Mouse (Mus musculus): Measurements from ENCODE around the gene Rabgap1l. TPM values are rescaled to one million over a fixed set of nuclear protein-coding genes. Genes with fewer than 3 reads are reported as not detected.
A peak's percentile ranks its signal among the peaks of the same experiment; 100 is the strongest.

Gene Rabgap1l
- total and polyA plus RNA-seq, 3 experiments, result 19.0 to 68.4 (median 67.6) TPM

DNA sequence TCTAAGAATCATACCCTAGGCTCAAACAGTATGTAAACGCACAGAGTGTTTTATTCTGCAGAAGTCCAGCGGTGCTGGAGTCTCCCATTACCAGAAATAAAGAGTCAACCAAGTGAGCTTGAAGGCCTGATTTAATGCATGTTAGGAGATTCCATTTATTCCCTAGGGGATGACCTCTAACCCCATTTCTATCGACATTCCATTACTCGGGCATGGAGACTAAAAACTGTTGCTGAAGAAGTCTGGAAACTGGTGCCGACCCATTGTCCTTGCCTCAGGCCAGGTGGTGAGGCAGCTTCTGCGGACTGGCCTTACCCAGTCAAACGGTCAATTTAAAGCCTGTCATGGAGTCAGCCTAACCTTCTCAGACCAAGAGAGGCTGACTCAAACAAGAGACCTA is 578.8 kb downstream of the Rabgap1l start:
- H3K27ac ChIP-seq, result no peak overlapping the region

GRCm38 (mm10) chr1:160212703-160213669 is 580.0 kb downstream of the Rabgap1l start, which contains the start of gene Cacybp:
Cacybp (minus strand) TSS chr1:160212875.
- Histone ChIP-seq H3K27ac (peak within 1 kb of the TSS; percentile 98), H3K4me1 (ENCODE audit: control insufficient read depth, insufficient read depth, low read length) (peaks cover 3% of the 10 kb centered on the region), H3K4me3 (peak within 1 kb of the TSS; percentile 85), H3K36me3 (ENCODE audit: control insufficient read depth, insufficient read depth, low read length) (peaks cover 6% of the 10 kb centered on the region), H3K27me3 (ENCODE audit: control insufficient read depth, insufficient read depth, low read length) (no peaks in the 10 kb centered on the region), H3K79me2 (replicated peaks; ENCODE audit: control insufficient read depth, insufficient read depth, low read length) (0 out of 2 replicates have a peak, but pooled peaks cover 2% of the 10 kb centered on the region), H3K9ac (ENCODE audit: low read depth, low read length) (peak within 1 kb of the TSS; percentile 95)
- WGBS, result under 1% methylated on average over 76 of the region's 76 CpGs
- intact Hi-C loops (cut with DNase I), result loop anchor here (1.0 to 10.0 kb wide), 4 partner anchors 19 to 1664 kb away; partner anchors contain the start of genes Klhl20, Suco and Zbtb37
- TF ChIP-seq CTCF (IDR thresholded peaks at IDR 0.05) (peak; percentile 97), EP300 (IDR thresholded peaks at IDR 0.05; ENCODE audit: insufficient read depth, low read depth, low read length) (peak; percentile 56; the same call in 1 of the 2 replicates), POLR2A (IDR thresholded peaks at IDR 0.05; ENCODE audit: insufficient read depth, low read depth, low read length) (peak; percentile 91)
- DNase-seq, result peak; percentile 100

More for the DNA sequence above, 578.8 kb downstream of the Rabgap1l start:
- DNase-seq, result no peak
- TF ChIP-seq CTCF (IDR thresholded peaks at IDR 0.05) (no peak), EP300 (IDR thresholded peaks at IDR 0.05; ENCODE audit: insufficient read depth, low read depth, low read length) (no peak), POLR2A (IDR thresholded peaks at IDR 0.05; ENCODE audit: insufficient read depth, low read depth, low read length) (no peak)
- intact Hi-C loops (cut with DNase I), result loop anchor here (5.0 to 10.0 kb wide), 3 partner anchors 821 to 1663 kb away; partner anchors contain the start of genes Klhl20, Suco and Zbtb37
- Histone ChIP-seq H3K9ac (ENCODE audit: low read depth, low read length) (no peak overlapping the region), H3K79me2 (replicated peaks; ENCODE audit: control insufficient read depth, insufficient read depth, low read length) (0 out of 2 replicates have a peak, but pooled peaks cover under 1% of the 10 kb centered on the region), H3K36me3 (ENCODE audit: control insufficient read depth, insufficient read depth, low read length) (peaks cover 6% of the 10 kb centered on the region), H3K27me3 (ENCODE audit: control insufficient read depth, insufficient read depth, low read length) (no peaks in the 10 kb centered on the region), H3K4me3 (no peak overlapping the region), H3K4me1 (ENCODE audit: control insufficient read depth, insufficient read depth, low read length) (peaks cover 3% of the 10 kb centered on the region)
- 90% methylated on average over 7 of the region's 7 CpGs for WGBS

DNA sequence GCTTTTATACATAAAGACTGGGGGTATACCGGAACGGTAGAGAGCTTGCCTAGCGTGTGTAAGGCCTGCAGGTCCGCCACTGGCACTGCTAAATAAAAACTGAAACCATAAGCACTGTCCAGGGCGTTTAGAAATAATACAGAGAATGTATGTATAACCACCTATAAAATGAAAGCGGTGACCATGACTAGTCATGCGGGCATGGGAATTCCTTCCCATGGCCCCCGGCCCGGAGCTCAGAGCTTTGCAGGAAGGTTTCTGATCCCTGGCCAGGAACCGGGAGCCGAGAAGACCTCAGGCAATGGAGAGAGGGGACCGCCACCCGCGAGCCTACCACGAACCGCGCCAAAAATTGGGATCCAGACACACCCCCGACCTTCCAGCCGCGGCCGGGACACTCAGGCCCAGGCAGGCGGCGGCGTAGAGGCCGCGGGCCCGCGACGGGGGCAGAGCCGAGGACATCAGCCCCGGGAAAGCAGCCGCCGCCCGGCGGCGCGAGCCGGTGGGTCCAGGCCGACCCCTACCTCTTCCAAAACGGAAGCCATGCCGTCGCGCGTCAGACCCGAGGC is 580.8 kb downstream of the Rabgap1l start:
- Histone ChIP-seq H3K27ac (peak overlapping the region; percentile 98), H3K4me1 (ENCODE audit: control insufficient read depth, insufficient read depth, low read length) (peaks cover 3% of the 10 kb centered on the region), H3K79me2 (replicated peaks; ENCODE audit: control insufficient read depth, insufficient read depth, low read length) (0 out of 2 replicates have a peak, but pooled peaks cover 2% of the 10 kb centered on the region), H3K36me3 (ENCODE audit: control insufficient read depth, insufficient read depth, low read length) (peaks cover 6% of the 10 kb centered on the region), H3K4me3 (peak overlapping the region; percentile 85), H3K9ac (ENCODE audit: low read depth, low read length) (peak overlapping the region; percentile 95), H3K27me3 (ENCODE audit: control insufficient read depth, insufficient read depth, low read length) (no peaks in the 10 kb centered on the region)
- TF ChIP-seq CTCF (IDR thresholded peaks at IDR 0.05), result no peak
- no peak for TF ChIP-seq EP300 (IDR thresholded peaks at IDR 0.05; ENCODE audit: insufficient read depth, low read depth, low read length)
- TF ChIP-seq POLR2A (IDR thresholded peaks at IDR 0.05; ENCODE audit: insufficient read depth, low read depth, low read length), result no peak
- no peak for DNase-seq
- under 1% methylated on average over 45 of the region's 45 CpGs for WGBS
- intact Hi-C loops (cut with DNase I), result loop anchor here (5.0 to 10.0 kb wide), 3 partner anchors 823 to 1665 kb away; partner anchors contain the start of genes Klhl20, Suco and Zbtb37

DNA sequence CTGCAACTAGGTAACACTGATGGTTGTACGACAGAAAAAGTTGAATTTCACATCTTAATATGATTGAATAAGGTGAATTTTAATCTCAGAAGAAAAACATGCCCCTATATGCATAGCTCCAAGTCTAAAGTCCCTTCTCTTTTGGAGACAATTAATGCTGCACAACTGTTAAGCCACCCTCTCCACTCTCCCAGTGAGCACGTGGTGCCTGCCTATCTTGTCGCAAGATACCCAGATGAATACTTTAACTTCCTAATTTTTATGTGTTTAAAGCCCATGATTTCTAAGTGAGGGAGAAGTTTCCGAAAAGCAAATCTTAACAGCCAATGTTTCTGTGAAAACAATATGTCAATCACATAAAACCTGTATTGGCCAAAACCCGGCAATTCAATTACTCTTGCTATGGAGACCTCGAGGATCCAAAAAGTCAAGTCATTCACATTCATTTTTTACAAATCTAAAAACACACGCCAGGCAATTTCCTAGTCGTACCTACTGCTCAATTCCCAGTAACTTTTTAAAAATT is 581.4 kb downstream of the Rabgap1l start:
- Histone ChIP-seq H3K27ac (peak overlapping the region; percentile 98), H3K9ac (ENCODE audit: low read depth, low read length) (peak overlapping the region; percentile 95), H3K27me3 (ENCODE audit: control insufficient read depth, insufficient read depth, low read length) (no peaks in the 10 kb centered on the region), H3K4me1 (ENCODE audit: control insufficient read depth, insufficient read depth, low read length) (peaks cover 3% of the 10 kb centered on the region), H3K4me3 (peak overlapping the region; percentile 85), H3K79me2 (replicated peaks; ENCODE audit: control insufficient read depth, insufficient read depth, low read length) (0 out of 2 replicates have a peak, but pooled peaks cover 2% of the 10 kb centered on the region), H3K36me3 (ENCODE audit: control insufficient read depth, insufficient read depth, low read length) (peaks cover 6% of the 10 kb centered on the region)
- DNase-seq, result no peak
- intact Hi-C loops (cut with DNase I), result loop anchor here (5.0 to 10.0 kb wide), 3 partner anchors 823 to 1666 kb away; partner anchors contain the start of genes Klhl20, Suco and Zbtb37
- WGBS, result under 1% methylated on average over 8 of the region's 8 CpGs
- TF ChIP-seq CTCF (IDR thresholded peaks at IDR 0.05) (no peak), POLR2A (IDR thresholded peaks at IDR 0.05; ENCODE audit: insufficient read depth, low read depth, low read length) (no peak), EP300 (IDR thresholded peaks at IDR 0.05; ENCODE audit: insufficient read depth, low read depth, low read length) (no peak)

- Histone ChIP-seq H3K4me1 (ENCODE audit: control insufficient read depth, insufficient read depth, low read length) (peaks cover 3% of the 10 kb centered on the region), H3K4me3 (no peak overlapping the region), H3K36me3 (ENCODE audit: control insufficient read depth, insufficient read depth, low read length) (peaks cover 6% of the 10 kb centered on the region), H3K27me3 (ENCODE audit: control insufficient read depth, insufficient read depth, low read length) (no peaks in the 10 kb centered on the region), H3K9ac (ENCODE audit: low read depth, low read length) (no peak overlapping the region), H3K27ac (no peak overlapping the region), H3K79me2 (replicated peaks; ENCODE audit: control insufficient read depth, insufficient read depth, low read length) (0 out of 2 replicates have a peak, but pooled peaks cover 2% of the 10 kb centered on the region)
- TF ChIP-seq CTCF (IDR thresholded peaks at IDR 0.05), result no peak
- TF ChIP-seq POLR2A (IDR thresholded peaks at IDR 0.05; ENCODE audit: insufficient read depth, low read depth, low read length), result no peak
- no peak for TF ChIP-seq EP300 (IDR thresholded peaks at IDR 0.05; ENCODE audit: insufficient read depth, low read depth, low read length)
- intact Hi-C loops (cut with DNase I), result loop anchor here (5.0 to 10.0 kb wide), 3 partner anchors 824 to 1667 kb away; partner anchors contain the start of genes Klhl20, Suco and Zbtb37
- DNase-seq, result no peak
- WGBS, result 50% methylated on average over 3 of the region's 3 CpGs
Observed at GRCm38 (mm10) chr1:160210566-160210965, 582.4 kb downstream of the Rabgap1l start.
